Mouse (Mus musculus): ENCODE results near the gene Slc4a3.

DNA sequence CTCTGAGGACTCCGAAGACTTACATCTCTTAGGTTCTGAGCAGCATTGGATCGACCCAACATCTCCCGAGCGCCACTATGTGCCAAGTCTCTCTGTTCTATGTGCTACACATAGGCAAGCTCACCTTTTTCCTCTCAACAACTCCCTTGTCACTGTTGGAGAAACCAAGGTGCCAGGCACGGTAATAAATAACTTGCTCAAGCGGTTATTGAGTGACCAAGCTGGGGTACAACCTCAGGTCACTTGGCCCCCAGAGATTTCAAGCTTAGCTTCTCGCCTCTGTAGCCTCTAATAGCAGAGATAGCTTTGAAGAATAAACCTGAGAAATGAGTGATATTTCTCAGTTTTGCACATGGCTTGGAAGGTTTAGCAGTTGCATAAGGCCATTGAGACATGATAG is 4.6 kb upstream of the Slc4a3 start:
- TF ChIP-seq FLI1 (IDR thresholded peaks at IDR 0.05; ENCODE audit: low read length) (no peak), GATA1 (IDR thresholded peaks at IDR 0.05; ENCODE audit: borderline replicate concordance, low read length) (no peak)
